Mouse (Mus musculus) thymus, adult 2 months (tissue): ENCODE measurements at regions not wholly inside any gene's neighbourhood (a gene's known extent, or its start where the extent isn't known, plus 50 kb on each side); places are given as distances from the start of the nearest gene placed in this dataset.

ENCODE experiments used
- CTCF ChIP-seq: fragments of 200-500 bp; IDR thresholded peaks from 2 replicates; pipeline ENCODE4 v1.5.1; 2012; ENCODE audit warnings: mild to moderate bottlenecking, control low read depth, low read length, moderate library complexity, borderline replicate concordance; ENCODE audit not compliant: control insufficient read depth, poor library complexity, insufficient read depth; ENCODE audit errors: extremely low read depth
- POLR2A ChIP-seq: fragments of 200-500 bp; IDR thresholded peaks from 2 replicates; pipeline ENCODE4 v1.6.1; 2012; ENCODE audit warnings: mild to moderate bottlenecking, low read length, control low read depth, moderate library complexity; ENCODE audit not compliant: control insufficient read depth, poor library complexity, insufficient read depth; ENCODE audit errors: extremely low read depth

- TF ChIP-seq POLR2A (no peak), CTCF (no peak)
Measured at GRCm38 (mm10) chr16:29982224-29982785, 81.9 kb upstream of the Hes1 start.
